Mouse (Mus musculus): ENCODE measurements at regions not wholly inside any gene's neighbourhood (a gene's known extent, or its start where the extent isn't known, plus 50 kb on each side); places are given as distances from the start of the nearest gene placed in this dataset.

DNA sequence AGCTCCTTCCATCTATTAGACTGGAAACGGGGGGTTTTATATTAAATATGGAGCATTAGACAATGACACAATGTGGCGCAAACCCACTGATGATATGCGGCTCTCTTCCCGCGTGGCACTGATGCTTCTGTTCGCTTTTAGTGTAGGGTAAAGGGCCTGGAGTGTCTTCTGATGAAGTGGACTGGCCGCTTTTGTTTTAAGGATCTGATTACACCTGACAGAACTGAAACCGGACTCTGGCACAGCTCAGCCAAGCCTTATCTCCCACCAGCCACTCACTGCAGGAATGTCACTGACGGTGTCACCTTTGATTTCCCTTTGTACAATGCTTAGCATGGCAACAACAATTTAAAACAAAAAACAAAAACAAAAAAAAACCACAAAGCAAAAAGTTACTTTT, 61.0 kb upstream of the Arhgap29 start:
- no peaks in the 10 kb centered on the region for H3K36me3 ChIP-seq (ENCODE audit: control insufficient read depth, insufficient read depth, low read length)
- H3K9me3 ChIP-seq (ENCODE audit: control insufficient read depth, low read length) = no peaks in the 10 kb centered on the region
- WGBS = 36% methylated on average over 9 of the region's 9 CpGs
- no peak overlapping the region for H3K4me2 ChIP-seq (replicated peaks; ENCODE audit: low read depth, low read length, severe bottlenecking)
- ATAC-seq (ENCODE audit: low FRiP score, low read depth) (no peak), DNase-seq (ENCODE audit: low spot score) (no peak)
- H3K27me3 ChIP-seq (ENCODE audit: control insufficient read depth, insufficient read depth, low read length) = no peaks in the 10 kb centered on the region
- TF ChIP-seq POLR2A (IDR thresholded peaks at IDR 0.05; ENCODE audit: borderline replicate concordance, extremely low read depth, insufficient read depth, insufficient read length) = no peak
- no peak overlapping the region for H3K9ac ChIP-seq (ENCODE audit: low read depth, low read length, severe bottlenecking)
- H3K27ac ChIP-seq (replicated peaks; ENCODE audit: low read depth, low read length) = no peak overlapping the region
- no peak overlapping the region for H3K4me3 ChIP-seq (replicated peaks; ENCODE audit: low read length)
- no peaks in the 10 kb centered on the region; the same call in 1 of the 2 replicates for H3K4me1 ChIP-seq (ENCODE audit: control insufficient read depth, insufficient read depth, low read length)

DNA sequence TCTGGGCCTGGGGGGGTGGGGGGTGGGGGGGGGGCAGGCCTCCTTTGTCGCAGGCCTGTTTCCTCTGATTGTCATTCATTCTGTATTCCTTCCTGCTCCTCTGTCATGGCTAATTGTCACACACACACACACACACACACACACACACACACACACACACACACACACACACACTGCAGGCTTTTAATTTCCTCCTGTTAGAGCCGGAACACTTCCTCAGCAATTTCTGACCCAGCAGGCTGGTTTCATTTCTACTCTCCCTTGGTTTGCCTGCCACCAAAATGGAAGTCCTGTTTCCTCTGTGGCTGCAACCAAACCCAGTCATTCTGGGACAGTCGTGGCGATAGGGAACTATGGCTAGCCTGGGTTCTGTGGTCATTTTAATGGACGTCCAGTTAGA, 61.8 kb upstream of the Arhgap29 start:
- Histone ChIP-seq H3K9me3 (ENCODE audit: control insufficient read depth, low read length) (no peaks in the 10 kb centered on the region), H3K36me3 (ENCODE audit: control insufficient read depth, insufficient read depth, low read length) (no peaks in the 10 kb centered on the region), H3K4me1 (ENCODE audit: control insufficient read depth, insufficient read depth, low read length) (no peaks in the 10 kb centered on the region; the same call in 1 of the 2 replicates), H3K27ac (replicated peaks; ENCODE audit: low read depth, low read length) (no peak overlapping the region), H3K4me2 (replicated peaks; ENCODE audit: low read depth, low read length, severe bottlenecking) (no peak overlapping the region), H3K4me3 (replicated peaks; ENCODE audit: low read length) (no peak overlapping the region), H3K9ac (ENCODE audit: low read depth, low read length, severe bottlenecking) (no peak overlapping the region), H3K27me3 (ENCODE audit: control insufficient read depth, insufficient read depth, low read length) (no peaks in the 10 kb centered on the region)
- no peak for TF ChIP-seq POLR2A (IDR thresholded peaks at IDR 0.05; ENCODE audit: borderline replicate concordance, extremely low read depth, insufficient read depth, insufficient read length)
- 48% methylated on average over 5 of the region's 5 CpGs for WGBS
- no peak for ATAC-seq (ENCODE audit: low FRiP score, low read depth)
- no peak for DNase-seq (ENCODE audit: low spot score)

DNA sequence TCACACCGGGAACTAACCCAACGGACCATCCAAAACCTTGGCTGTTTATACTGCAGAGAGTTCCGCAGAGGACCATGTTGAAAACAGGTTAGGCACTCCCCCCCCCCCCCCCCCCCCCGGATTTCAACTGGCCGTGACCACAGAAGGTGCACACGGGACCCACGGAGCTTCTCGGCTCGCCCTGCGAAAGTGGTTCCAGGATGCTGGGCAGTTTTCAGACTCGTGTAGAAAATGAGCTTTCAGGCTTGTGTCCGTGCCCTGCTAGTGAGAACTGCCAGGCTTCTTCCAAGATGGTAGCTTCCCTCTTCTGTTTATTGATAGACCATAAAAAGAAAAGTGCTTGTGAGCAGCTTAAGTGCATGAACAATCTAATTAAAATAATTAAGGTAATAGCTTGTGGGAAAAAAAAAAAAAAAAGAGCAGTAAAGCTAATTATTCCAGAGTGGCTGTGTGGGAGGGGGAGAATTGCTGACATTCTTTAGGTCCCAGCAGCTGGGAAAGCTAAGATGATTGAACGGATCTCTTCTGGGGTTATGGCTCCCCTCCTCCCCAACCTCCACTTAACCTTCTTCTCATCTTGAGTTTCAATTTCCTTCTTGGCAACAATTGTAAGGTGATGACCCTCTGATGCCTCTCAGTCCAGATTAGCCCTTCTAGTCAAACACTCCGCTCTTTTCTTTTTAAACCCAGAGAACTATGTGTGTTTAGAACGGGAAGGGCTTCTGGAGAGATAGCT, 65.3 kb upstream of the Arhgap29 start:
- Histone ChIP-seq H3K4me3 (replicated peaks; ENCODE audit: low read length) (no peak overlapping the region), H3K36me3 (ENCODE audit: control insufficient read depth, insufficient read depth, low read length) (no peaks in the 10 kb centered on the region), H3K9me3 (ENCODE audit: control insufficient read depth, low read length) (no peaks in the 10 kb centered on the region), H3K9ac (ENCODE audit: low read depth, low read length, severe bottlenecking) (no peak overlapping the region), H3K4me2 (replicated peaks; ENCODE audit: low read depth, low read length, severe bottlenecking) (peak overlapping the region; percentile 36), H3K27ac (replicated peaks; ENCODE audit: low read depth, low read length) (no peak overlapping the region), H3K4me1 (ENCODE audit: control insufficient read depth, insufficient read depth, low read length) (no peaks in the 10 kb centered on the region; the same call in 1 of the 2 replicates), H3K27me3 (ENCODE audit: control insufficient read depth, insufficient read depth, low read length) (no peaks in the 10 kb centered on the region)
- DNase-seq (ENCODE audit: low spot score) (peak; percentile 55), ATAC-seq (ENCODE audit: low FRiP score, low read depth) (no peak)
- TF ChIP-seq POLR2A (IDR thresholded peaks at IDR 0.05; ENCODE audit: borderline replicate concordance, extremely low read depth, insufficient read depth, insufficient read length) = no peak
- WGBS = 14% methylated on average over 15 of the region's 15 CpGs

GRCm38 (mm10) chr3:121886309-121886708, 66.0 kb upstream of the Arhgap29 start:
- ATAC-seq (ENCODE audit: low FRiP score, low read depth) (no peak), DNase-seq (ENCODE audit: low spot score) (no peak)
- H3K4me2 ChIP-seq (replicated peaks; ENCODE audit: low read depth, low read length, severe bottlenecking) = peak overlapping the region; percentile 36; the same call in 1 of the 2 replicates
- 40% methylated on average over 10 of the region's 10 CpGs for WGBS
- no peaks in the 10 kb centered on the region for H3K36me3 ChIP-seq (ENCODE audit: control insufficient read depth, insufficient read depth, low read length)
- H3K27ac ChIP-seq (replicated peaks; ENCODE audit: low read depth, low read length) = no peak overlapping the region
- no peaks in the 10 kb centered on the region; the same call in 1 of the 2 replicates for H3K4me1 ChIP-seq (ENCODE audit: control insufficient read depth, insufficient read depth, low read length)
- no peaks in the 10 kb centered on the region for H3K9me3 ChIP-seq (ENCODE audit: control insufficient read depth, low read length)
- H3K4me3 ChIP-seq (replicated peaks; ENCODE audit: low read length) = no peak overlapping the region
- H3K27me3 ChIP-seq (ENCODE audit: control insufficient read depth, insufficient read depth, low read length) = no peaks in the 10 kb centered on the region
- TF ChIP-seq POLR2A (IDR thresholded peaks at IDR 0.05; ENCODE audit: borderline replicate concordance, extremely low read depth, insufficient read depth, insufficient read length) = no peak
- no peak overlapping the region for H3K9ac ChIP-seq (ENCODE audit: low read depth, low read length, severe bottlenecking)

GRCm38 (mm10) chr3:121885265-121886178, 66.8 kb upstream of the Arhgap29 start:
- Histone ChIP-seq H3K9ac (ENCODE audit: low read depth, low read length, severe bottlenecking) (no peak overlapping the region), H3K27me3 (ENCODE audit: control insufficient read depth, insufficient read depth, low read length) (no peaks in the 10 kb centered on the region), H3K4me2 (replicated peaks; ENCODE audit: low read depth, low read length, severe bottlenecking) (no peak overlapping the region), H3K4me3 (replicated peaks; ENCODE audit: low read length) (no peak overlapping the region), H3K9me3 (ENCODE audit: control insufficient read depth, low read length) (no peaks in the 10 kb centered on the region), H3K36me3 (ENCODE audit: control insufficient read depth, insufficient read depth, low read length) (no peaks in the 10 kb centered on the region), H3K4me1 (ENCODE audit: control insufficient read depth, insufficient read depth, low read length) (no peaks in the 10 kb centered on the region; the same call in 1 of the 2 replicates), H3K27ac (replicated peaks; ENCODE audit: low read depth, low read length) (no peak overlapping the region)
- WGBS = 24% methylated on average over 10 of the region's 10 CpGs
- DNase-seq (ENCODE audit: low spot score) = no peak
- no peak for TF ChIP-seq POLR2A (IDR thresholded peaks at IDR 0.05; ENCODE audit: borderline replicate concordance, extremely low read depth, insufficient read depth, insufficient read length)
- ATAC-seq (ENCODE audit: low FRiP score, low read depth) = no peak

Data from limb, embryonic 14.5 days (tissue).